Mouse (Mus musculus) lung, adult 2 months (tissue): ENCODE measurements around the gene Rabl6.

Source experiments
- CTCF ChIP-seq: fragments of 200-500 bp; IDR thresholded peaks from 2 replicates; pipeline ENCODE4 v1.5.1; 2011; ENCODE audit warnings: mild to moderate bottlenecking, low read length, control low read depth; ENCODE audit not compliant: insufficient read depth
- POLR2A ChIP-seq: fragments of 200-500 bp; IDR thresholded peaks from 2 replicates; pipeline ENCODE4 v1.6.1; 2011; ENCODE audit warnings: low read depth, mild to moderate bottlenecking, control low read depth, low read length, borderline replicate concordance; ENCODE audit errors: extremely low read depth

DNA sequence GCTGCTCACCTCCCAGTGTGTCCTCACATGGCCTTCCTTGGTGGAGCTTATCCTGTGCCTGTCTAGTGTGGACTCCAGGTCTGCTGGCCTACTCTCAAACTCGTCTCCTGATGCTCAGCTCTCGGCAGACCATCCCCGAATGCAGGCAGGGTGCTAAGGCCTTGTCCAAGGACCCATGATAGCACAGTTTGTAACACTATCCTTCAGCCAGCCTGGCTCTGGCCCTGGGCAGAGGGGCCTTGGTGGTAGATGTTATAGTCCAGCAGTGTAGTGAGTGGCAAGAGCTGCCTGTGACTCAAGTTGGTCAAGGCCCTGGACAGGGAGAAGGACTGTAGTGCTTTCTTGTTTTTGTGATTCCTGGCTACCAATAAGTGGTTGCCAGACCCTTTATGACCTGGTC lies 25.3 kb upstream of the Rabl6 start:
- TF ChIP-seq POLR2A: no peak
- no peak for TF ChIP-seq CTCF
